Mouse (Mus musculus): ENCODE data around the gene Gm10147. TPM values are rescaled to one million over a fixed set of nuclear protein-coding genes. Genes with fewer than 3 reads are reported as not detected.

Gm10147 gene
- not detected for polyA plus RNA-seq (2017; shearing (Covaris generic))

GRCm38 (mm10) chrX:28607742-28608141 lies at the start of gene Gm10147:
Gene Gm10147, minus strand, starts transcription at chrX:28607842.

All from activated CD4-positive, CD25-positive, alpha-beta regulatory T cell, adult 9 weeks (primary cell).